Mouse (Mus musculus) myocyte (in vitro differentiated cells): ENCODE measurements around the gene Slc25a28.

Experiments used
- CEBPB ChIP-seq: IDR thresholded peaks from 2 replicates; pipeline ENCODE4 v1.6.1; 2011; ENCODE audit warnings: mild to moderate bottlenecking, moderate library complexity; ENCODE audit not compliant: poor library complexity, insufficient read depth, severe bottlenecking
- E2F4 ChIP-seq: IDR thresholded peaks from one replicate; pipeline ENCODE4 v1.6.1; 2011; ENCODE audit warnings: mild to moderate bottlenecking, control low read depth, moderate library complexity; ENCODE audit not compliant: insufficient read depth
- MYOD1 ChIP-seq, 3 experiments: IDR thresholded peaks; one replicate each; pipeline ENCODE4 v1.6.1; 2011; ENCODE audit warnings: control low read depth in 2 of 3, low read depth in 2 of 3, mild to moderate bottlenecking in 2 of 3, moderate library complexity in 1 of 3; ENCODE audit not compliant: insufficient read length in 2 of 3, control insufficient read depth in 1 of 3
- POLR2A ChIP-seq: IDR thresholded peaks from one replicate; pipeline ENCODE4 v1.6.1; 2011; ENCODE audit warnings: low read depth, mild to moderate bottlenecking, control low read depth, moderate library complexity; ENCODE audit not compliant: insufficient read length
- SRF ChIP-seq: IDR thresholded peaks from one replicate; pipeline ENCODE4 v1.6.1; 2011; ENCODE audit warnings: low read depth; ENCODE audit not compliant: control insufficient read depth, insufficient read length
- USF1 ChIP-seq: IDR thresholded peaks from one replicate; pipeline ENCODE4 v1.6.1; 2011; ENCODE audit warnings: low read depth, mild to moderate bottlenecking, control low read depth, moderate library complexity

- TF ChIP-seq SRF (no peak), POLR2A (no peak), USF1 (no peak), MYOD1 (IDR thresholded peaks at IDR 0.05; ENCODE audit: control insufficient read depth in 1 of 3, insufficient read length in 2 of 3, low read depth in 2 of 3) (no peak), CEBPB (no peak), E2F4 (no peak)
These were observed 18.8 kb downstream of the Slc25a28 start for GRCm38 (mm10) chr19:43655735-43656492.
